Mouse (Mus musculus): ENCODE results near the gene Tmem233. TPM values are rescaled to one million over a fixed set of nuclear protein-coding genes. Genes with fewer than 3 reads are reported as not detected.

Gene Tmem233
- not detected in 2 replicates for polyA plus RNA-seq (2015; fragmentation: Nextera tagmentation; extraction: Ambion mirVana)

DNA sequence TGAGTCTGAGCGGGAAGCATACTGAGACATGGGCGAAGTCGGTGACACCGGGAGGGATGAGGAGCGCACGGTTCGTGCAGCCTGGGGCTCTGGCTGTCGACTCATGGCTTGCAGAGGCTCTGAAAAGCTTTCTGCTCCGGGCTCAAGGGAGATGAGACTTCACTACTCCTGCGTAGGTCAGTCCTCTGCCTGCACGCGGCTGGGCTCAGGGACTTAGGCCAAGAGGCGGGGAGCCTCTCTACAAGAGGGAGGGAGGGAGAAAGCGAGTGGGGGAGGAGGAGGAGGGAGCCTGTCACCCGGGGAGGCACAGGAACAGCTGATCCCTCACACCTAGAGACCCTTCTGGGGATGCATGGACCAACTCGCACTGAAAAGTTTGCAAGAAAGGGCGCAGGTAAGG is at the start of gene Tmem233:
Tmem233 (minus strand) TSS at position 164 of the 400 bp plus-strand sequence.
- no peak for ATAC-seq (ENCODE audit: low read depth)
- Histone ChIP-seq H3K27ac (replicated peaks) (no peak within 1 kb of the TSS), H3K4me2 (0 out of 2 replicates have a peak within 1 kb of the TSS, but pooled peaks have one; percentile 14), H3K9me3 (no peaks in the 10 kb centered on the region), H3K36me3 (no peaks in the 10 kb centered on the region), H3K9ac (no peak within 1 kb of the TSS), H3K4me1 (replicated peaks) (no peaks in the 10 kb centered on the region), H3K27me3 (peaks cover 22% of the 10 kb centered on the region), H3K4me3 (no peak within 1 kb of the TSS)
- 19% methylated on average over 17 of the region's 17 CpGs for WGBS

DNA sequence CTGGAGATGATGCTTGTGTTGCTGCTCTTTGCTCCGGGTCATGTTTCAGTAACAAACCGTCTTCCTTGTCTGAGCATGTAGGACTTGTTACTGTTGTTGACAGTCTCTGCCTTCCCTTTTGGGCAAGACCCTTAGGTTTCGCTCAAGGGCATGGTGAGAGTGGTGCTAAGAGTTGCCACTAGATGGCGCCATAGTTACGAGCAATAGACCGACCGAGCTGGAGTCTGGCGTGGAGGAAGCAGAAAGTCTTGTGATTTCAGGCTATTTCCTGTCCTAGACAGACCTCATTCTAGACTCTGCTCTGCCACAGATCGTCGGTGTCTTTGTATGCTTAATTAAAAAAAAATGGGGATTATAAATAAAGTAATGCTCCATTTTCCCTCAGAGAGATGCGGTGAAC is 40.3 kb upstream of the Tmem233 start:
- Histone ChIP-seq H3K27ac (replicated peaks) (no peak overlapping the region), H3K4me2 (no peak overlapping the region), H3K4me1 (replicated peaks) (0 out of 2 replicates have a peak, but pooled peaks cover 3% of the 10 kb centered on the region), H3K27me3 (peaks cover 6% of the 10 kb centered on the region; the same call in 1 of the 2 replicates), H3K36me3 (no peaks in the 10 kb centered on the region), H3K4me3 (no peak overlapping the region), H3K9me3 (no peaks in the 10 kb centered on the region), H3K9ac (no peak overlapping the region)
- peak; percentile 76 for ATAC-seq (ENCODE audit: low read depth)
- WGBS = 11% methylated on average over 11 of the region's 11 CpGs

DNA sequence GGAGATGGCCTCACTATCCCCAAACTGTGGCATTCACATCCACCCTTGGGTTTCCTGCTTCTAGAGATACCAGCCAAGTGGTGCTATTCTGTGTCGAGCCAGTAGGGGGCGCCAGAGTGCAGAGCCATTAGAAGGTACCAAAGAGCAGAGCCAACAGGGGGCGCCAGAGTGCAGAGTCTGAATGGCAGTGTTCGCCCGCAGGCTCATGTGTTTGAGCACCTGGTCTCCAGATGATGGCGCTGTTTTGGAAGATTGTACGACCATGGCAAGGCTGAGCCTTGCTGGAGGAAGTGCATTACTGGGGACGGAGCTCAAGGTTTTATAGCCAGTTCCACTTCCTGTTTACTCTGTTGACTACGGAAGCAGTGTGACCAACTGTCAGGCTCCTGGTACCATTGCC is 33.5 kb upstream of the Tmem233 start:
- Histone ChIP-seq H3K9me3 (no peaks in the 10 kb centered on the region), H3K4me2 (no peak overlapping the region), H3K36me3 (no peaks in the 10 kb centered on the region), H3K27ac (replicated peaks) (no peak overlapping the region), H3K4me3 (no peak overlapping the region), H3K27me3 (no peaks in the 10 kb centered on the region), H3K9ac (no peak overlapping the region), H3K4me1 (replicated peaks) (no peaks in the 10 kb centered on the region)
- 46% methylated on average over 9 of the region's 9 CpGs for WGBS
- ATAC-seq (ENCODE audit: low read depth) = no peak

DNA sequence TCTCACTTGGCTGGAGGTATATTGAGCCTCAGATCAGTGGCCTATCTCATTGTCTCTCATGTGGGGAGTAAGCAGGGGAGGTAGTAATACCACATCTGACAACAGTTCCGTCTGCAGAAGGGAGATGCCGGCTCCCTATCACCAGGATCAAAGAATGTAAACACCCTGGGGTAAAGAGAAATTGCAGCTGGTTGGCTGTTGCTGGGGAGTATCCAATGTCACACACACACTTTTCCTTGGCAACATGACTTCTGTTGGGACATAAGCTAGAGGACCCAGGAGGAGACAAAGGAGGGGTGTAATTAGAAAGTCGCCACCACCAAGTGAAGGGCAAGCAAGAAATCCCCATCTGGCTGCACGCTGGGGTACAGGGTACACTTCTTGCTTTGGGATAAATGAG is 33.1 kb upstream of the Tmem233 start:
- Histone ChIP-seq H3K27me3 (no peaks in the 10 kb centered on the region), H3K9ac (no peak overlapping the region), H3K4me3 (no peak overlapping the region), H3K4me1 (replicated peaks) (no peaks in the 10 kb centered on the region), H3K9me3 (no peaks in the 10 kb centered on the region), H3K27ac (replicated peaks) (no peak overlapping the region), H3K36me3 (no peaks in the 10 kb centered on the region), H3K4me2 (no peak overlapping the region)
- WGBS = 72% methylated on average over 4 of the region's 4 CpGs
- ATAC-seq (ENCODE audit: low read depth) = no peak

DNA sequence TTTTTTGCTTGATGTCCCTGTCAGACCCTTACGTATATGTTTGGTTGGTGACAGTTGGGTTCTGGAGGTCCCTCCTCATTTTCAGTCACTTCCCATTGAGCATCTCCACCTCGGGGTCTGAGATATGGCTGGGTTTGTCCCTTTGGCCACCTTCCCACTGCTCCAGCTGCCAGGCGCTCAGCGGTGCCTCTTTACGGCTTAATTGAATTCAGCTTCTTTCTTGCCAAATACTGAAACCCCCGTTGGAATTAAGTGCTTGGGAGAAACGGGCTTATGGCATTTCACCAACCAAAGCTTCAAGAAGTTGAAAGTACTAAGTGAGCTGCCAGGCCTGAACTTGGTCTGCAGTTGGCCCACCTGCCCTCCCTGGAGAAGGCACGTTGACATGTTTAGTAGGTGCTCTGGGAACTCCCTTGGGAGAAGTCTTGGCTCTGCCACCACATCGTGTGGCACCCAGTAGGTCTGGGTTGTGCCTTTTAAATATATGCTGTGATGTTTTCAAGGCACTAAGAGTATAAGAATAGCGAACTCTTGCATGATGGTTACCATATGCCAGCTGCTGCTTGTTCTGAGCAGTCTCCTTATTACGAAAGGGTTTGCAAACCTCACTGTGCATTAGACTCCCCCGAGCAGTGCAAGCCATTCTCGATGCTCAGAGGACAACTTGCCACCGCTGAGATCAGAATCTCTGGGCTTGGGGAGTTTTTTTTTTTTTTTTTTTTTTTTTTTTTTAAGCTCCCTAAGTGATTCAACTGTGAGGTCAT is 32.2 kb upstream of the Tmem233 start:
- no peaks in the 10 kb centered on the region for H3K36me3 ChIP-seq
- no peaks in the 10 kb centered on the region for H3K27me3 ChIP-seq
- no peak overlapping the region for H3K9ac ChIP-seq
- H3K4me2 ChIP-seq = no peak overlapping the region
- WGBS = 62% methylated on average over 14 of the region's 14 CpGs
- ATAC-seq (ENCODE audit: low read depth) = no peak
- no peak overlapping the region for H3K27ac ChIP-seq (replicated peaks)
- H3K4me1 ChIP-seq (replicated peaks) = no peaks in the 10 kb centered on the region
- H3K9me3 ChIP-seq = no peaks in the 10 kb centered on the region
- no peak overlapping the region for H3K4me3 ChIP-seq

DNA sequence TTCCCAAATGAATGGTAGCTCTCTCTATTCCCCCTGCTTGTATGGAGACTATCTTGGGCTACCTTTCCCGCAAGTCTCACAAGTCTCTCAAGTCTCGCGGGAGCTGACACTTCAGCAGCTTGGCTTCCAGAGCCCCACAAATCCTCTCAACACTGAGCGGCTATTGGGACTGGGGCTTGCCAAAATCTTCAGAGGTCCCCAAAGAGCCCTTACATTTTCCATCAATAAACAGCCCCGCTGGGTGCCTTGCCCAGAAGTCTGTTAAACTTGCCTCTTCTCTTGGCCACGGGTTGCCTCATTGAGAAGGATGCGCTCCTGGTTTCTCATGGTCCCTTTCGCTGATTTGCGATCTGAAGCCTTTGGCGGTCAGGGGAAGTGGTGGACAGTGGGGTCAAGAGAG is 25.6 kb upstream of the Tmem233 start:
- H3K27ac ChIP-seq (replicated peaks) = no peak overlapping the region
- 91% methylated on average over 10 of the region's 10 CpGs for WGBS
- ATAC-seq (ENCODE audit: low read depth) = no peak

DNA sequence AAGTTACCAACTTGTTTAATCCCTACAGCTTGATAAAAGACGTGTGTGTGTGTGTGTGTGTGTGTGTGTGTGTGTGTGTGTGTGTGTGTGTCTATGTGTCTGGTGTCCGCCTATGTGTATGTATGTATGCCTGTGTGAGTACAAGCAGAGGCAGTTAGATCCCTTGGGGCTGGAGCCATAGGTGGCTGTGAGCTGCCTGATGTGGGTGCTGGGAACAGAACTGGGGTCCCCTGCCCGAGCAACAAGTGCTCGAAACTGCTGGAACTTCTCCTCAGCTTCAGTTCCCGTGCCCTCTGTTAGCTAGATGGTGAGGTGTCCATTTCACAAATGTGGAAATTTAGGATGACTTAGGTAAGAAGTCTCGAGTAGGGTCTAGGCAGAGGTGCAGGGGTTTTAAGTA is 1.2 kb upstream of the Tmem233 start:
- no peak overlapping the region for H3K4me2 ChIP-seq
- H3K27ac ChIP-seq (replicated peaks) = no peak overlapping the region
- 87% methylated on average over 6 of the region's 6 CpGs for WGBS
- H3K36me3 ChIP-seq = no peaks in the 10 kb centered on the region
- ATAC-seq (ENCODE audit: low read depth) = no peak
- no peak overlapping the region for H3K9ac ChIP-seq
- peaks cover 22% of the 10 kb centered on the region for H3K27me3 ChIP-seq
- no peaks in the 10 kb centered on the region for H3K9me3 ChIP-seq
- no peak overlapping the region for H3K4me3 ChIP-seq
- no peaks in the 10 kb centered on the region for H3K4me1 ChIP-seq (replicated peaks)

More for the DNA sequence above, 25.6 kb upstream of the Tmem233 start:
- Histone ChIP-seq H3K36me3 (no peaks in the 10 kb centered on the region), H3K4me3 (no peak overlapping the region), H3K27me3 (no peaks in the 10 kb centered on the region), H3K4me2 (no peak overlapping the region), H3K9ac (no peak overlapping the region), H3K9me3 (no peaks in the 10 kb centered on the region), H3K4me1 (replicated peaks) (no peaks in the 10 kb centered on the region)

DNA sequence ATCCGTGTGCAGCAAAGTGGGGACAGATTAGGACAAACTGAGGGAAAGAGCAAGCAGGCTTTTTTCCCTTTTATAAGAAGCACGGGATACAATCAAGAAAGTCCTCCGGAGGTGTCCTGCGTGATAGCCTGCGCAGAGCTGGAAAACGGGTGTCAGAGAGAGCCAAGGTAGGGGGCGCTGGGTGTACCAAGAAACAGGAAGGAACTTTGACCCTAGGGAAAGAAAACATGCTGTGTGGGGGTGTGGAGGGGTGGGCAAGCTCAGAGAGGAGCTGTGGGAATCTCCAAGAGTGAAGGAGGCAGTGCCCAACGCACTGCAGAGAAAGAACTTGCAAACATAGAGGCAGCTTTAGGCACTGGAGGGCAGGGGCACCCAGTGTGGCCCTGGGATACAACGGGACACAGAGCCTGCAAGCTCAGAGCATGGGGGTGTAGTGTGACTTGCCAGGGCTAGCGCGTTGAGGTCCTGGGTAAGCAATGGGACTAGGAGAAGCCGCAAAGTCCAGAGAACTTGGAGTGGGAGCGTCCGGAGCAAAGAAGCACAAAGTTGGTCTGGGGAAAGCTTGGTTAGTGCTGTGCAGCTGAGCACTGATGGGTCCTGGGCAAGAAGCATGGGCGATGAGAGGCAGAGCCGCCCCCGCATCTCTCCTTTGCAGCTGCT is 673 bp downstream of the Tmem233 start:
- H3K4me2 ChIP-seq = no peak overlapping the region
- no peak overlapping the region for H3K27ac ChIP-seq (replicated peaks)
- peaks cover 22% of the 10 kb centered on the region for H3K27me3 ChIP-seq
- H3K4me3 ChIP-seq = no peak overlapping the region
- no peaks in the 10 kb centered on the region for H3K4me1 ChIP-seq (replicated peaks)
- H3K9me3 ChIP-seq = no peaks in the 10 kb centered on the region
- H3K36me3 ChIP-seq = no peaks in the 10 kb centered on the region
- no peak overlapping the region for H3K9ac ChIP-seq
- WGBS = 39% methylated on average over 17 of the region's 17 CpGs
- no peak for ATAC-seq (ENCODE audit: low read depth)

DNA sequence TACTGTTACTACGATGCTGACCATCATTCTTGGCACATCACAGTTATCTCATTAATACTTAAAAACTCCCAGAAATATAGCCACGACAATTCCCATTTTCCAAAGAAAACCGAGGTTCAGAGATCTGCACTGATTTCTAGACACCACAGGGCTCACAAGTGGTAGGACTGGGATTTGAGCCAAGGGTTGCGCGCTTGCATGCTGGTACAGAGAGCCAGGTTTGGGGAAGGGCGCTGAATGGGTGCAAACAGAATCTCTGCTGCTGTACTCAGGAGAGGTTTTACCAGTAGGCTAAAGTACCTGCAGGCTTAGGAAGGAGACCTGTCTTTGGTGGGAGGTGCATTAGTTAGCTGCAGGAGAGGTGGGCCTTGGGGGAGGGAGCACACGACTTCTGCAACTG is 1.4 kb downstream of the Tmem233 start:
- 83% methylated on average over 7 of the region's 7 CpGs for WGBS

DNA sequence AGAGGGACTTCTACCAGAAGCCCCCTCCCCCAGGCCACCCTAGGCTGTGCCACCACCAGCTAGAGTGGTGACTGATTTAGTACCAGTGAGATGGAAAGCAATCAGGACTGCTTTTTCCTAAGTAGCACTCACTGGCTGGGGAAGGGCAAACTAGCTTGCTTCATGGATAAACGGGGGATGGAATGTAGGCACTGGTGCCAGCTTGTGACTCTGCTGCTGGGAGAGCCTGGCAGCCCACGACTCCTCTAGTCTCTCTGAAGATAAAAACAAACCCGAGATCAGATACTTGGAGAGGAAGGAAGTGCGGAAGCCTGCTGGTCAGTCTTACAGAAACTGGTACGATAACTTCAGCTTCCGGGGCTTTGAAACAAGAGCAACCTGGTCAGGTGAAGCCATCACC is 2.3 kb downstream of the Tmem233 start:
- H3K4me3 ChIP-seq = no peak overlapping the region
- no peaks in the 10 kb centered on the region for H3K4me1 ChIP-seq (replicated peaks)
- no peak overlapping the region for H3K27ac ChIP-seq (replicated peaks)
- 74% methylated on average over 6 of the region's 6 CpGs for WGBS
- no peak overlapping the region for H3K9ac ChIP-seq
- H3K36me3 ChIP-seq = no peaks in the 10 kb centered on the region
- peaks cover 22% of the 10 kb centered on the region for H3K27me3 ChIP-seq
- ATAC-seq (ENCODE audit: low read depth) = no peak
- no peaks in the 10 kb centered on the region for H3K9me3 ChIP-seq
- no peak overlapping the region for H3K4me2 ChIP-seq

More for the DNA sequence above, 1.4 kb downstream of the Tmem233 start:
- no peak overlapping the region for H3K4me2 ChIP-seq
- no peaks in the 10 kb centered on the region for H3K36me3 ChIP-seq
- H3K4me3 ChIP-seq = no peak overlapping the region
- peaks cover 22% of the 10 kb centered on the region for H3K27me3 ChIP-seq
- no peak for ATAC-seq (ENCODE audit: low read depth)
- no peaks in the 10 kb centered on the region for H3K9me3 ChIP-seq
- no peaks in the 10 kb centered on the region for H3K4me1 ChIP-seq (replicated peaks)
- H3K9ac ChIP-seq = no peak overlapping the region
- no peak overlapping the region for H3K27ac ChIP-seq (replicated peaks)

DNA sequence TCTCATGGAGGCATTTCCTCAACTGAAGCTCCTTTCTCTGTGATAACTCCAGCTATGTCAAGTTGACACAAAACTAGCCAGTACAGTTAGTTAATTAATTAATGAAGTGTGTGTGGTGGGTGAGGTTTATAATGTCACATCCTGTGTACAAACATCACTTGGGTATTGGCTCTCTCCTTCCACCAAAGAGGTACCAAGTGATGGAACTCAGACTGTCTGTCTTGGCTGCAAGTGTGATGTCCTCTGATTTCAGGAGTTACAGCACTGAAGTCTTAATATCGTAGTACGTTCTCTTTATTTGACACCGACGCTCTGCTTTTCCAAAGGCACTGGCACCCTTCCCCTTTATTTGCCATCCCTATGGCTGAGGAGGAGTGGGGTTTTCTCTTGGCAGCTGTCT is 13.4 kb downstream of the Tmem233 start:
- H3K4me2 ChIP-seq = no peak overlapping the region
- H3K27ac ChIP-seq (replicated peaks) = no peak overlapping the region
- no peak for ATAC-seq (ENCODE audit: low read depth)
- no peaks in the 10 kb centered on the region for H3K4me1 ChIP-seq (replicated peaks)
- no peaks in the 10 kb centered on the region for H3K36me3 ChIP-seq
- H3K9me3 ChIP-seq = no peaks in the 10 kb centered on the region
- H3K27me3 ChIP-seq = no peaks in the 10 kb centered on the region
- 95% methylated on average over 4 of the region's 4 CpGs for WGBS
- no peak overlapping the region for H3K9ac ChIP-seq
- no peak overlapping the region for H3K4me3 ChIP-seq

DNA sequence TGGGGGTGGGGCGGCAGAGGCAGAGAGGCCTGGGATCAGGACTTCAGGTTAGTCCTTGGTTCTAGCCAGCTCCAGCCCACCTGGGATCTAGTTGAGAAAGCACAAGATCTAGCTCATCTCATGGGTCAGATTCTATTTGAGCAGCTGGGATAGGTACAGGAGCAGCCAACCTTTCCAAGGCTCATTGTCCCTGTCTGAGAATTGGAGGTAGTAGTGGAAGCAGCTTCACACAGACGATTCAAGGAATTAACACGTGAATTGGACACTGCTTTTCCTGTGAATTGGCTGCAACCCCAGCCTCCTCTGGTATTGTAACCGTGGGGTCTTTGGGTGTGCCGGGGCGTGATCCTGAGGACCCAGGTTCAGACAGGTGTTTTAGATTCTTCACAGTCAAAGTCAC is 30.2 kb downstream of the Tmem233 start:
- no peaks in the 10 kb centered on the region for H3K36me3 ChIP-seq
- no peaks in the 10 kb centered on the region for H3K27me3 ChIP-seq
- H3K9ac ChIP-seq = no peak overlapping the region
- no peaks in the 10 kb centered on the region for H3K9me3 ChIP-seq
- no peak for ATAC-seq (ENCODE audit: low read depth)
- no peaks in the 10 kb centered on the region for H3K4me1 ChIP-seq (replicated peaks)
- no peak overlapping the region for H3K4me2 ChIP-seq
- H3K27ac ChIP-seq (replicated peaks) = no peak overlapping the region
- H3K4me3 ChIP-seq = no peak overlapping the region
- WGBS = 70% methylated on average over 6 of the region's 6 CpGs
